Mouse (Mus musculus) CH12.LX (cell line): ENCODE measurements around the gene Cmtm6.

Experiments used
- PAX5 ChIP-seq: IDR thresholded peaks from 2 replicates; pipeline ENCODE4 v1.6.1; 2012; ENCODE audit warnings: low read length, inconsistent platforms, mixed read lengths
- RCOR1 ChIP-seq: conservative IDR thresholded peaks from 2 replicates; pipeline ENCODE4 v1.6.1; 2012; ENCODE audit warnings: low read depth, mild to moderate bottlenecking, inconsistent platforms, low read length, improper control_type of control experiment
- ZKSCAN1 ChIP-seq: IDR thresholded peaks from 2 replicates; pipeline ENCODE4 v1.6.1; 2012; ENCODE audit warnings: low read depth, inconsistent platforms, low read length, improper control_type of control experiment, borderline replicate concordance
- ZNF384 ChIP-seq: IDR thresholded peaks from 2 replicates; pipeline ENCODE4 v1.6.1; 2012; ENCODE audit warnings: low read depth, low read length, improper control_type of control experiment, inconsistent platforms

- TF ChIP-seq ZNF384 (no peak), PAX5 (no peak), RCOR1 (no peak), ZKSCAN1 (no peak)
These were observed 2.3 kb downstream of the Cmtm6 start for GRCm38 (mm10) chr9:114733238-114733637.
